Mouse (Mus musculus) ES-Bruce4 (cell line): Measurements from ENCODE around the gene Mrpl30. TPM values are rescaled to one million over a fixed set of nuclear protein-coding genes. Genes with fewer than 3 reads are reported as not detected.

Experiments
- H3K27ac ChIP-seq: 2 replicates; pipeline ENCODE4 v1.5.1; 2012; ENCODE audit warnings: low read length, inconsistent platforms; ENCODE audit not compliant: insufficient read depth
- H3K27me3 ChIP-seq: 2 replicates; pipeline ENCODE4 v1.6.1; 2012; ENCODE audit warnings: mild to moderate bottlenecking, low read length, inconsistent platforms; ENCODE audit not compliant: control insufficient read depth, poor library complexity, insufficient read depth, severe bottlenecking
- H3K36me3 ChIP-seq: 2 replicates; pipeline ENCODE4 v1.6.1; 2012; ENCODE audit warnings: inconsistent platforms, mild to moderate bottlenecking, low read length, moderate library complexity; ENCODE audit not compliant: control insufficient read depth, poor library complexity, insufficient read depth, severe bottlenecking
- H3K4me1 ChIP-seq: one replicate; pipeline ENCODE4 v1.8.1; 2011; ENCODE audit warnings: low read length; ENCODE audit not compliant: control insufficient read depth, insufficient read depth
- H3K4me3 ChIP-seq: 2 replicates; pipeline ENCODE4 v1.5.1; 2011; ENCODE audit warnings: low read depth, mild to moderate bottlenecking, low read length
- H3K9ac ChIP-seq: 2 replicates; pipeline ENCODE4 v1.6.1; 2012; ENCODE audit warnings: low read depth, mild to moderate bottlenecking, inconsistent platforms; ENCODE audit not compliant: poor library complexity, severe bottlenecking
- H3K9me3 ChIP-seq: replicated peaks from 2 replicates; pipeline ENCODE4 v1.6.1; 2012; ENCODE audit warnings: mild to moderate bottlenecking, low read length, inconsistent platforms; ENCODE audit not compliant: control insufficient read depth, poor library complexity, insufficient read depth, severe bottlenecking
- CTCF ChIP-seq: IDR thresholded peaks from one replicate; pipeline ENCODE4 v1.8.1; 2011; ENCODE audit warnings: low read depth, low read length
- EP300 ChIP-seq: IDR thresholded peaks from 2 replicates; pipeline ENCODE4 v1.6.1; 2011; ENCODE audit warnings: low read depth, low read length; ENCODE audit not compliant: insufficient read depth
- POLR2A ChIP-seq: IDR thresholded peaks from one replicate; pipeline ENCODE4 v1.8.1; 2011; ENCODE audit warnings: low read length; ENCODE audit not compliant: insufficient read depth
- polyA plus RNA-seq: library from polyadenylated mRNA; stranded (reverse); fragments of >200 nt; gene quantifications from 2 replicates; pipeline ENCODE4 v1.2.4, GENCODE M21; 2011; ENCODE audit warnings: low read depth; ENCODE audit not compliant: missing spikeins, insufficient read depth, insufficient read length

The Mrpl30 gene
- polyA plus RNA-seq = 142 and 162 TPM in 2 replicates

DNA sequence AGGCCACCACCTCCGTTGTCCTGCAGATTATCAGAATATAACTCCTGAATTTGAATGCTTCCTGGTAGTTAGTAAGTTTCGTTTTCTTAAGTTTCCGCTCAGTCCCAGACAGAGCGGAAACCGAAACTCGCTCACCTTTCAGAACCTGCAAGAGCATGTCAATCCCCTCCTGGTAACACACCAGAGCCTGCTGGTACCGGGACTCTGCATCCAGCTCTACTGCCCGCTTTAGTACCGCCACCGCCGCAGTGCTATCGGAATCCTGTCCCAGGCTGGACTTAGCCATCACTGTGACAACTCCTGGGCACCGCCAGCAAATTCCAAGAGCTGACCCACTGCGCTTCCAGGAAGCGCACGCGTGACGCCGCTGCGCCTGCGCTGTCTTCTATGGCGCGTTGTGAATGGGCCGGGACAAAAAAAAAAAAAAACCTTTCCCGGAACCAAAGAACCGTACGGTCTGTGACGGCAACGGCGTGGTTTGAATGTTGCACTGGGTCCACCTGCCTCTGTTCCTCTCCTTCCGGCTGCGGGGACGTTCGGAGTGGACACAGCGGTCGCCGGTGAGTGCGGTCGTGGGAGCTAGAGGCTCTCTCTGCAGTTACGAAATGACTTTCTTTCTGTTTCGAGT is at the start of gene Mrpl30, which contains the start of gene Mitd1:
TSS of gene Mrpl30 (plus strand) at position 453 of the 628 bp plus-strand sequence.
TSS of gene Mitd1 (minus strand) at position 387 of the 628 bp plus-strand sequence.
- no peaks in the 10 kb centered on the region for H3K9me3 ChIP-seq
- 0 out of 2 replicates have a peak within 1 kb of the TSS, but pooled peaks have one; percentile 14 for H3K27ac ChIP-seq
- no peaks in the 10 kb centered on the region for H3K4me1 ChIP-seq
- peak within 1 kb of the TSS; percentile 61 for H3K9ac ChIP-seq
- H3K27me3 ChIP-seq = no peaks in the 10 kb centered on the region
- H3K4me3 ChIP-seq = peak within 1 kb of the TSS; percentile 95
- peaks cover 3% of the 10 kb centered on the region; the same call in 1 of the 2 replicates for H3K36me3 ChIP-seq
- TF ChIP-seq CTCF = no peak
- TF ChIP-seq POLR2A = peak; percentile 55

- no peak overlapping the region for H3K4me3 ChIP-seq
- H3K27me3 ChIP-seq = no peaks in the 10 kb centered on the region
- H3K9me3 ChIP-seq = no peaks in the 10 kb centered on the region
- no peaks in the 10 kb centered on the region for H3K4me1 ChIP-seq
- TF ChIP-seq CTCF (no peak), POLR2A (no peak), EP300 (no peak)
- H3K27ac ChIP-seq = no peak overlapping the region
- no peak overlapping the region for H3K9ac ChIP-seq
- H3K36me3 ChIP-seq = no peaks in the 10 kb centered on the region
Observed at GRCm38 (mm10) chr1:37846878-37847277, 43.4 kb upstream of the Mrpl30 start.

DNA sequence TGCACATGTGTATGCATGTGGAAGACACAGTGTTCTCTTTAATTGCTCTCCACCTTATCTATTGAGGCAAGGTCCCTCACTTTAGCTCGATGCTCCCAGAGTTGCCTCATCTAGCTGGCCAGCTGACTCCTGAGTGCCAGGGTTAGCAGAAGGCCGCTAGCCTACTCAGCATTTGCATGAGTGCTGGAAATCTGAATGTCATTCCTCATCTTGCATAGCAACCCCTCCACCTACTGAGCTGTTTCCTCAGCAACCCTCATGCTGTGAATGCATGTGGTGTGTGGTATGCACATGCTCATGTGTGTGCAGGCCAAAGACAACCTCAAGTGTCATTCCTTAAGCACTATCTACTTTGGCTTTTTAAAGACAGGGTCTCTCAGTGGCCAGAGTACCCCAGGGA is 39.6 kb upstream of the Mrpl30 start:
- TF ChIP-seq POLR2A (no peak), CTCF (no peak), EP300 (no peak)
- Histone ChIP-seq H3K4me3 (no peak overlapping the region), H3K27ac (no peak overlapping the region), H3K9me3 (no peaks in the 10 kb centered on the region), H3K27me3 (no peaks in the 10 kb centered on the region), H3K9ac (no peak overlapping the region), H3K36me3 (no peaks in the 10 kb centered on the region), H3K4me1 (no peaks in the 10 kb centered on the region)

- Histone ChIP-seq H3K9me3 (no peaks in the 10 kb centered on the region), H3K36me3 (no peaks in the 10 kb centered on the region), H3K4me3 (peak overlapping the region; percentile 87), H3K27ac (peak overlapping the region; percentile 29; the same call in 1 of the 2 replicates), H3K27me3 (no peaks in the 10 kb centered on the region), H3K9ac (peak overlapping the region; percentile 68), H3K4me1 (no peaks in the 10 kb centered on the region)
- TF ChIP-seq CTCF = no peak
- TF ChIP-seq POLR2A = no peak
- TF ChIP-seq EP300 = no peak
Observed at GRCm38 (mm10) chr1:37864511-37865400, 25.5 kb upstream of the Mrpl30 start.

GRCm38 (mm10) chr1:37865401-37866215 is 24.7 kb upstream of the Mrpl30 start:
- no peaks in the 10 kb centered on the region for H3K9me3 ChIP-seq
- peak overlapping the region; percentile 68 for H3K9ac ChIP-seq
- no peaks in the 10 kb centered on the region for H3K36me3 ChIP-seq
- H3K4me3 ChIP-seq = peak overlapping the region; percentile 87
- no peaks in the 10 kb centered on the region for H3K4me1 ChIP-seq
- no peak for TF ChIP-seq CTCF
- TF ChIP-seq EP300 = no peak
- TF ChIP-seq POLR2A = no peak
- 0 out of 2 replicates have a peak overlapping the region, but pooled peaks have one; percentile 14 for H3K27ac ChIP-seq
- no peaks in the 10 kb centered on the region for H3K27me3 ChIP-seq
